Mouse (Mus musculus) small intestine, adult 2 months (tissue): ENCODE measurements around the gene Cd5l.
"Not testable (repeated sequence)": the region's sequence is repeated elsewhere in the genome, so short reads cannot be mapped to it uniquely, and the experiment has no call there.

Experiments used
- CTCF ChIP-seq: fragments of 200-500 bp; IDR thresholded peaks from 2 replicates; pipeline ENCODE4 v1.5.1; 2012; ENCODE audit warnings: low read depth, mild to moderate bottlenecking, control low read depth, inconsistent platforms, low read length, moderate library complexity, mixed read lengths; ENCODE audit not compliant: insufficient replicate concordance, insufficient read length; ENCODE audit errors: extremely low read depth
- POLR2A ChIP-seq: fragments of 200-500 bp; IDR thresholded peaks from 2 replicates; pipeline ENCODE4 v1.6.1; 2012; ENCODE audit warnings: low read depth, mild to moderate bottlenecking, control low read depth, inconsistent platforms, low read length, moderate library complexity

DNA sequence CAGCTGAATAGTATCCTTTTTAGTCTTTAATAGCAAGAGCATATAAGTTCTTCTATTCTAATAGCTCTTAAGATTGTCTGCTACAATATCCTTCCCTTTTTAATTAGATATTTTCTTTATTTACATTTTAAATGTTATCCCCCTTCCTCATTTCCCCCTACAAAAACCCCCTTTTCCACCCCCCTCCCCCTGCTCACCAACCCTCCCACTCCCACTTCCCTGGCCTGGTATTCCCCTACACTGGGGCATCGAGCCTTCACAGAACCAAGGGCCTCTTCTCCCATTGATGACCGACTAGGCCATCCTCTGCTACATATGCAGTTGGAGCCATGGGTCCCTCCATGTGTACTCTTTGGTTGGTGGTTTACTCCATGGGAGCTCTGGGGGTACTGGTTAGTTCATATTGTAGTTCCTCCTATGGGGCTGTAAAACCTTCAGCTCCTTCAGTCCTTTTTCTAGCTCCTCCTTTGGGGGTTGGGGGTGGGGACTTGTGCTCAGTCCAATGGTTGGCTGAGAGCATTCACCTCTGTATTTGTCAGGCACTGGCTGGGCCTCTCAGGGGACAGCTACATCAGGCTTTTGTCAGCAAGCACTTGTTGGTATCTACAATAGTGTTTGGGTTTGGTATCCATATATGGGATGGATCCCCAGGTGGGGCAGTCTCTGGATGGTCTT lies 22.1 kb downstream of the Cd5l start:
- not testable (repeated sequence) for TF ChIP-seq CTCF, POLR2A
